Mouse (Mus musculus): ENCODE data around the gene Sec1. TPM values are rescaled to one million over a fixed set of nuclear protein-coding genes. Genes with fewer than 3 reads are reported as not detected.

Sec1 gene
- polyA plus RNA-seq, 1 experiment: 0.68 TPM

GRCm38 (mm10) chr7:45715090-45715708, 21.0 kb upstream of the Sec1 start, which contains the start of gene Rpl18:
Gene Rpl18 (plus strand): TSS chr7:45715457.
- TF ChIP-seq POLR2A (IDR thresholded peaks at IDR 0.05; ENCODE audit: low read depth, low read length): peak; percentile 53
- TF ChIP-seq CTCF (IDR thresholded peaks at IDR 0.05; ENCODE audit: extremely low read depth, insufficient read depth, insufficient read length, insufficient replicate concordance): no peak
- peaks cover 35% of the 10 kb centered on the region for H3K36me3 ChIP-seq (ENCODE audit: control insufficient read depth, insufficient read depth, low read length)
- H3K27ac ChIP-seq (ENCODE audit: insufficient read depth, low read length): peak within 1 kb of the TSS; percentile 48
- H3K4me1 ChIP-seq (ENCODE audit: control insufficient read depth, insufficient read depth, insufficient read length): peaks cover 5% of the 10 kb centered on the region; the same call in 1 of the 2 replicates
- peak within 1 kb of the TSS; percentile 83 for H3K4me3 ChIP-seq (ENCODE audit: extremely low read depth, insufficient read depth, insufficient read length)
- WGBS: 6% methylated on average over 34 of the region's 34 CpGs
- H3K27me3 ChIP-seq (ENCODE audit: control insufficient read depth, insufficient read depth, low read length): no peaks in the 10 kb centered on the region
- DNase-seq (ENCODE audit: low read depth in 1 of 2, low spot score in 2 of 2): peak; percentile 91 to 97

GRCm38 (mm10) chr7:45714630-45715089, 20.5 kb upstream of the Sec1 start:
- Histone ChIP-seq H3K4me3 (ENCODE audit: extremely low read depth, insufficient read depth, insufficient read length) (peak overlapping the region; percentile 83), H3K27me3 (ENCODE audit: control insufficient read depth, insufficient read depth, low read length) (no peaks in the 10 kb centered on the region), H3K27ac (ENCODE audit: insufficient read depth, low read length) (peak overlapping the region; percentile 41), H3K36me3 (ENCODE audit: control insufficient read depth, insufficient read depth, low read length) (peaks cover 32% of the 10 kb centered on the region), H3K4me1 (ENCODE audit: control insufficient read depth, insufficient read depth, insufficient read length) (peaks cover 5% of the 10 kb centered on the region; the same call in 1 of the 2 replicates)
- TF ChIP-seq POLR2A (IDR thresholded peaks at IDR 0.05; ENCODE audit: low read depth, low read length): no peak
- no peak for TF ChIP-seq CTCF (IDR thresholded peaks at IDR 0.05; ENCODE audit: extremely low read depth, insufficient read depth, insufficient read length, insufficient replicate concordance)
- WGBS: 11% methylated on average over 14 of the region's 14 CpGs
- DNase-seq (ENCODE audit: low read depth in 1 of 2, low spot score in 2 of 2): no peak

GRCm38 (mm10) chr7:45713881-45714520, 19.8 kb upstream of the Sec1 start:
- 84% methylated on average over 6 of the region's 6 CpGs for WGBS
- TF ChIP-seq POLR2A (IDR thresholded peaks at IDR 0.05; ENCODE audit: low read depth, low read length): no peak
- no peak for TF ChIP-seq CTCF (IDR thresholded peaks at IDR 0.05; ENCODE audit: extremely low read depth, insufficient read depth, insufficient read length, insufficient replicate concordance)
- Histone ChIP-seq H3K4me1 (ENCODE audit: control insufficient read depth, insufficient read depth, insufficient read length) (peaks cover 9% of the 10 kb centered on the region; the same call in 1 of the 2 replicates), H3K36me3 (ENCODE audit: control insufficient read depth, insufficient read depth, low read length) (peaks cover 29% of the 10 kb centered on the region), H3K4me3 (ENCODE audit: extremely low read depth, insufficient read depth, insufficient read length) (no peak overlapping the region), H3K27ac (ENCODE audit: insufficient read depth, low read length) (no peak overlapping the region), H3K27me3 (ENCODE audit: control insufficient read depth, insufficient read depth, low read length) (no peaks in the 10 kb centered on the region)
- DNase-seq (ENCODE audit: low read depth in 1 of 2, low spot score in 2 of 2): no peak

GRCm38 (mm10) chr7:45713396-45713795, 19.2 kb upstream of the Sec1 start:
- DNase-seq (ENCODE audit: low read depth in 1 of 2, low spot score in 2 of 2): no peak
- no peak overlapping the region for H3K4me3 ChIP-seq (ENCODE audit: extremely low read depth, insufficient read depth, insufficient read length)
- H3K27me3 ChIP-seq (ENCODE audit: control insufficient read depth, insufficient read depth, low read length): no peaks in the 10 kb centered on the region
- 93% methylated on average over 16 of the region's 16 CpGs for WGBS
- H3K36me3 ChIP-seq (ENCODE audit: control insufficient read depth, insufficient read depth, low read length): peaks cover 29% of the 10 kb centered on the region
- TF ChIP-seq POLR2A (IDR thresholded peaks at IDR 0.05; ENCODE audit: low read depth, low read length): no peak
- no peak for TF ChIP-seq CTCF (IDR thresholded peaks at IDR 0.05; ENCODE audit: extremely low read depth, insufficient read depth, insufficient read length, insufficient replicate concordance)
- no peak overlapping the region for H3K27ac ChIP-seq (ENCODE audit: insufficient read depth, low read length)
- H3K4me1 ChIP-seq (ENCODE audit: control insufficient read depth, insufficient read depth, insufficient read length): peaks cover 14% of the 10 kb centered on the region; the same call in 1 of the 2 replicates

GRCm38 (mm10) chr7:45712022-45712757, 18.0 kb upstream of the Sec1 start:
- no peak for DNase-seq (ENCODE audit: low read depth in 1 of 2, low spot score in 2 of 2)
- Histone ChIP-seq H3K27me3 (ENCODE audit: control insufficient read depth, insufficient read depth, low read length) (no peaks in the 10 kb centered on the region), H3K4me1 (ENCODE audit: control insufficient read depth, insufficient read depth, insufficient read length) (peaks cover 19% of the 10 kb centered on the region), H3K27ac (ENCODE audit: insufficient read depth, low read length) (no peak overlapping the region), H3K36me3 (ENCODE audit: control insufficient read depth, insufficient read depth, low read length) (peaks cover 29% of the 10 kb centered on the region), H3K4me3 (ENCODE audit: extremely low read depth, insufficient read depth, insufficient read length) (no peak overlapping the region)
- no peak for TF ChIP-seq POLR2A (IDR thresholded peaks at IDR 0.05; ENCODE audit: low read depth, low read length)
- TF ChIP-seq CTCF (IDR thresholded peaks at IDR 0.05; ENCODE audit: extremely low read depth, insufficient read depth, insufficient read length, insufficient replicate concordance): no peak
- 92% methylated on average over 21 of the region's 21 CpGs for WGBS

GRCm38 (mm10) chr7:45711316-45712021, 17.3 kb upstream of the Sec1 start:
- H3K4me1 ChIP-seq (ENCODE audit: control insufficient read depth, insufficient read depth, insufficient read length): peaks cover 21% of the 10 kb centered on the region
- H3K27ac ChIP-seq (ENCODE audit: insufficient read depth, low read length): no peak overlapping the region
- WGBS: 94% methylated on average over 24 of the region's 24 CpGs
- H3K36me3 ChIP-seq (ENCODE audit: control insufficient read depth, insufficient read depth, low read length): peaks cover 29% of the 10 kb centered on the region
- TF ChIP-seq POLR2A (IDR thresholded peaks at IDR 0.05; ENCODE audit: low read depth, low read length) (no peak), CTCF (IDR thresholded peaks at IDR 0.05; ENCODE audit: extremely low read depth, insufficient read depth, insufficient read length, insufficient replicate concordance) (no peak)
- no peak for DNase-seq (ENCODE audit: low read depth in 1 of 2, low spot score in 2 of 2)
- no peaks in the 10 kb centered on the region for H3K27me3 ChIP-seq (ENCODE audit: control insufficient read depth, insufficient read depth, low read length)
- H3K4me3 ChIP-seq (ENCODE audit: extremely low read depth, insufficient read depth, insufficient read length): no peak overlapping the region
